Mouse (Mus musculus): ENCODE measurements around the gene Mdp1. TPM values are rescaled to one million over a fixed set of nuclear protein-coding genes. Genes with fewer than 3 reads are reported as not detected.
A peak's percentile ranks its signal among the peaks of the same experiment; 100 is the strongest.

The Mdp1 gene
- total RNA-seq (2021) = 10 to 100 TPM; 53.0 to 53.4 TPM

- peak; percentile 57 for DNase-seq (ENCODE audit: low spot score)
- intact Hi-C loops (cut with DNase I) = loop anchor here (2.0 kb wide), 1 partner anchor 17 kb away; the partner anchor contains the start of gene Tm9sf1
Observed at GRCm38 (mm10) chr14:55659960-55660573, at the start of gene Mdp1. Mdp1 (minus strand) TSS chr14:55660508.

GRCm38 (mm10) chr14:55709509-55709908 is 49.2 kb upstream of the Mdp1 start:
- DNase-seq (ENCODE audit: low spot score) = no peak
- intact Hi-C loops (cut with DNase I) = no loop called here

- no peak for DNase-seq (ENCODE audit: low spot score)
Observed at GRCm38 (mm10) chr14:55707397-55707796, 47.1 kb upstream of the Mdp1 start.

GRCm38 (mm10) chr14:55706051-55706600 is 45.8 kb upstream of the Mdp1 start:
- intact Hi-C loops (cut with DNase I) = no loop called here
- DNase-seq (ENCODE audit: low spot score) = no peak

More at GRCm38 (mm10) chr14:55707397-55707796, 47.1 kb upstream of the Mdp1 start:
- intact Hi-C loops (cut with DNase I) = no loop called here

GRCm38 (mm10) chr14:55702761-55703160 is 42.5 kb upstream of the Mdp1 start:
- DNase-seq (ENCODE audit: low spot score) = no peak
- intact Hi-C loops (cut with DNase I) = no loop called here

GRCm38 (mm10) chr14:55701131-55701530 is 40.8 kb upstream of the Mdp1 start:
- no peak for DNase-seq (ENCODE audit: low spot score)
- intact Hi-C loops (cut with DNase I) = no loop called here

- DNase-seq (ENCODE audit: low spot score) = no peak
- intact Hi-C loops (cut with DNase I) = no loop called here
Observed at GRCm38 (mm10) chr14:55697226-55697625, 36.9 kb upstream of the Mdp1 start.

- DNase-seq (ENCODE audit: low spot score) = no peak
- intact Hi-C loops (cut with DNase I) = no loop called here
Observed at GRCm38 (mm10) chr14:55689433-55689832, 29.1 kb upstream of the Mdp1 start.

- intact Hi-C loops (cut with DNase I) = loop anchor here (1.0 to 2.0 kb wide), 2 partner anchors 39 to 63 kb away; partner anchors contain the start of genes Dhrs1 and Nop9
- DNase-seq (ENCODE audit: low spot score) = no peak
Observed at GRCm38 (mm10) chr14:55682118-55682493, 21.8 kb upstream of the Mdp1 start.

GRCm38 (mm10) chr14:55681160-55682117 is 21.1 kb upstream of the Mdp1 start, which contains the start of gene Tinf2:
Tinf2 (minus strand) TSS chr14:55681820.
- peak; percentile 87 for DNase-seq (ENCODE audit: low spot score)
- intact Hi-C loops (cut with DNase I) = loop anchor here (1.0 to 2.0 kb wide), 2 partner anchors 39 to 64 kb away; partner anchors contain the start of genes Dhrs1 and Nop9

- no peak for DNase-seq (ENCODE audit: low spot score)
- intact Hi-C loops (cut with DNase I) = no loop called here
Observed at GRCm38 (mm10) chr14:55677615-55678014, 17.3 kb upstream of the Mdp1 start.

GRCm38 (mm10) chr14:55672741-55673060 is 12.4 kb upstream of the Mdp1 start:
- intact Hi-C loops (cut with DNase I) = loop anchor here (5.0 kb wide), 1 partner anchor 35 kb away; the partner anchor contains the start of genes Gm49378 and Ipo4
- no peak for DNase-seq (ENCODE audit: low spot score)

GRCm38 (mm10) chr14:55671833-55672740 is 11.8 kb upstream of the Mdp1 start, which contains the start of the genes Gmpr2 and Nedd8:
Gmpr2 (plus strand) TSS chr14:55671941.
Nedd8 (minus strand) TSS chr14:55672124.
- peak; percentile 89 for DNase-seq (ENCODE audit: low spot score)
- intact Hi-C loops (cut with DNase I) = loop anchor here (5.0 kb wide), 1 partner anchor 35 kb away; the partner anchor contains the start of genes Gm49378 and Ipo4

GRCm38 (mm10) chr14:55671486-55671832 is 11.2 kb upstream of the Mdp1 start:
- intact Hi-C loops (cut with DNase I) = loop anchor here (5.0 kb wide), 1 partner anchor 34 kb away; the partner anchor contains the start of genes Gm49378 and Ipo4
- no peak for DNase-seq (ENCODE audit: low spot score)

GRCm38 (mm10) chr14:55660636-55661035 is 328 bp upstream of the Mdp1 start:
- no peak for DNase-seq (ENCODE audit: low spot score)
- intact Hi-C loops (cut with DNase I) = loop anchor here (2.0 kb wide), 1 partner anchor 18 kb away; the partner anchor contains the start of gene Tm9sf1

- no peak for DNase-seq (ENCODE audit: low spot score)
- intact Hi-C loops (cut with DNase I) = no loop called here
Observed at GRCm38 (mm10) chr14:55658011-55658410, 2.3 kb downstream of the Mdp1 start.

- no peak for DNase-seq (ENCODE audit: low spot score)
- intact Hi-C loops (cut with DNase I) = no loop called here
Observed at GRCm38 (mm10) chr14:55656935-55657334, 3.4 kb downstream of the Mdp1 start.

- intact Hi-C loops (cut with DNase I) = no loop called here
- no peak for DNase-seq (ENCODE audit: low spot score)
Observed at GRCm38 (mm10) chr14:55651528-55651927, 8.8 kb downstream of the Mdp1 start.

GRCm38 (mm10) chr14:55649884-55650283 is 10.4 kb downstream of the Mdp1 start, which contains the start of gene Tssk4:
Tssk4 (plus strand) TSS chr14:55650184.
- no peak for DNase-seq (ENCODE audit: low spot score)
- intact Hi-C loops (cut with DNase I) = no loop called here

All from heart, postnatal 25 days (tissue).